28 mouse cellular contexts compared by ENCODE assay signal in genomic region chr2:113749721-113750120, GRCm38 (mm10). TPM values are rescaled to one million over a fixed set of nuclear protein-coding genes. Genes with fewer than 3 reads are reported as not detected.
DNase-seq lines count a peak whose midpoint lies in the region; ATAC-seq lines count a peak whose summit lies in the region.
"Had no signal": no experiment of that assay in that cellular context is flagged by ENCODE, and none has a peak within 500 bp of the region (broad histone marks: within the 10 kb centered on the region; RNA-seq: fewer than 3 reads in every experiment).

No protein-coding gene starts in this region.

- H3K4me3 ChIP-seq in forebrain, embryonic 12.5 days (replicated peaks): no peak overlapping the region
- H3K4me3 ChIP-seq in forebrain, embryonic 14.5 days (ENCODE audit: low read depth, low read length): no peak overlapping the region
- no peak overlapping the region for H3K4me3 ChIP-seq in midbrain, embryonic 13.5 days (replicated peaks)
- no peak overlapping the region for H3K4me3 ChIP-seq in midbrain, embryonic 10.5 days
- H3K4me3 ChIP-seq: embryonic facial prominence, embryonic 12.5 days; heart, embryonic 12.5 days; hindbrain, embryonic 13.5 days; midbrain, embryonic 12.5 days had no signal

- no peaks in the 10 kb centered on the region for H3K36me3 ChIP-seq in forebrain, embryonic 12.5 days (replicated peaks)
- H3K36me3 ChIP-seq in forebrain, embryonic 14.5 days (ENCODE audit: control insufficient read depth, insufficient read depth, low read length): no peaks in the 10 kb centered on the region
- no peaks in the 10 kb centered on the region for H3K36me3 ChIP-seq in midbrain, embryonic 13.5 days
- no peaks in the 10 kb centered on the region for H3K36me3 ChIP-seq in midbrain, embryonic 10.5 days
- H3K36me3 ChIP-seq: embryonic facial prominence, embryonic 12.5 days; heart, embryonic 12.5 days; hindbrain, embryonic 13.5 days; midbrain, embryonic 12.5 days had no signal

- 0 out of 2 replicates have a peak, but pooled peaks cover 2% of the 10 kb centered on the region for H3K4me1 ChIP-seq in forebrain, embryonic 12.5 days
- no peaks in the 10 kb centered on the region for H3K4me1 ChIP-seq in forebrain, embryonic 14.5 days (ENCODE audit: control insufficient read depth, insufficient read depth, low read length)
- H3K4me1 ChIP-seq in midbrain, embryonic 13.5 days (replicated peaks): no peaks in the 10 kb centered on the region
- no peaks in the 10 kb centered on the region for H3K4me1 ChIP-seq in midbrain, embryonic 10.5 days
- H3K4me1 ChIP-seq: embryonic facial prominence, embryonic 12.5 days; heart, embryonic 12.5 days; hindbrain, embryonic 13.5 days; midbrain, embryonic 12.5 days had no signal

- no peak for DNase-seq in forebrain, embryonic 14.5 days (ENCODE audit: low spot score)
- DNase-seq in midbrain, embryonic 10.5 days (ENCODE audit: low spot score): no peak
- DNase-seq in ZHBTc4 (ENCODE audit: low read depth, low spot score): peak; percentile 88
- no peak for DNase-seq in spleen, adult 12 weeks (ENCODE audit: low spot score)
- no peak for DNase-seq in urinary bladder, adult 2 months (ENCODE audit: low spot score)
- DNase-seq: adrenal gland, postnatal 14 days; cerebellum, adult 11 months; cerebellum, adult 9-11 months; embryo, embryonic 11 days; gastrocnemius, postnatal 10 days; heart, postnatal 4 days; kidney, adult 8-10 months; kidney, postnatal 4 days; liver; lung, embryonic 14.5 days; right cerebral cortex, postnatal 25 days; spleen, adult 18-20 months had no signal

- H3K9ac ChIP-seq in forebrain, embryonic 12.5 days: no peak overlapping the region
- no peak overlapping the region for H3K9ac ChIP-seq in forebrain, embryonic 14.5 days (ENCODE audit: low read length)
- H3K9ac ChIP-seq in midbrain, embryonic 13.5 days (replicated peaks): no peak overlapping the region
- H3K9ac ChIP-seq: embryonic facial prominence, embryonic 12.5 days; heart, embryonic 12.5 days; hindbrain, embryonic 13.5 days; liver, embryonic 14.5 days; lung, embryonic 14.5 days; midbrain, embryonic 12.5 days had no signal

- H3K9me3 ChIP-seq in forebrain, embryonic 12.5 days: no peaks in the 10 kb centered on the region
- no peaks in the 10 kb centered on the region for H3K9me3 ChIP-seq in forebrain, embryonic 14.5 days (replicated peaks; ENCODE audit: control insufficient read depth, low read length)
- H3K9me3 ChIP-seq in midbrain, embryonic 13.5 days: no peaks in the 10 kb centered on the region
- H3K9me3 ChIP-seq in midbrain, embryonic 10.5 days (replicated peaks): no peaks in the 10 kb centered on the region
- H3K9me3 ChIP-seq: embryonic facial prominence, embryonic 12.5 days; heart, embryonic 12.5 days; hindbrain, embryonic 13.5 days; midbrain, embryonic 12.5 days had no signal

- WGBS in forebrain, embryonic 12.5 days: 86% methylated on average over 12 of the region's 12 CpGs
- WGBS in forebrain, embryonic 14.5 days: 85% methylated on average over 12 of the region's 12 CpGs
- 77% methylated on average over 12 of the region's 12 CpGs for WGBS in midbrain, embryonic 13.5 days
- 81% methylated on average over 12 of the region's 12 CpGs for WGBS in midbrain, embryonic 10.5 days

- no peaks in the 10 kb centered on the region for H3K27me3 ChIP-seq in forebrain, embryonic 12.5 days
- H3K27me3 ChIP-seq in forebrain, embryonic 14.5 days (replicated peaks; ENCODE audit: control insufficient read depth, insufficient read depth, low read length): no peaks in the 10 kb centered on the region
- H3K27me3 ChIP-seq in midbrain, embryonic 13.5 days: peaks cover 4% of the 10 kb centered on the region; the same call in 1 of the 2 replicates
- peaks cover 13% of the 10 kb centered on the region for H3K27me3 ChIP-seq in midbrain, embryonic 10.5 days (ENCODE audit: low read depth, poor library complexity, severe bottlenecking)
- H3K27me3 ChIP-seq: embryonic facial prominence, embryonic 12.5 days had no signal

- no peak overlapping the region for H3K4me2 ChIP-seq in forebrain, embryonic 12.5 days
- H3K4me2 ChIP-seq in forebrain, embryonic 14.5 days (ENCODE audit: low read length): no peak overlapping the region
- no peak overlapping the region for H3K4me2 ChIP-seq in midbrain, embryonic 13.5 days (replicated peaks)
- H3K4me2 ChIP-seq: embryonic facial prominence, embryonic 12.5 days; heart, embryonic 12.5 days; hindbrain, embryonic 13.5 days; lung, embryonic 14.5 days; midbrain, embryonic 12.5 days had no signal

- H3K27ac ChIP-seq in forebrain, embryonic 12.5 days: no peak overlapping the region
- H3K27ac ChIP-seq in forebrain, embryonic 14.5 days (ENCODE audit: low read depth, low read length): no peak overlapping the region
- H3K27ac ChIP-seq in midbrain, embryonic 13.5 days: no peak overlapping the region
- H3K27ac ChIP-seq in midbrain, embryonic 10.5 days (replicated peaks): no peak overlapping the region
- H3K27ac ChIP-seq: embryonic facial prominence, embryonic 12.5 days; hindbrain, embryonic 13.5 days; kidney, postnatal 0 days; liver, embryonic 14.5 days; midbrain, embryonic 12.5 days; stomach, postnatal 0 days had no signal

- ATAC-seq in forebrain, embryonic 12.5 days (ENCODE audit: low FRiP score): 0 out of 2 replicates have a peak, but pooled peaks have one; percentile 17
- no peak for ATAC-seq in forebrain, embryonic 14.5 days
- ATAC-seq in midbrain, embryonic 13.5 days: 0 out of 2 replicates have a peak, but pooled peaks have one; percentile 4
- ATAC-seq: intestine, embryonic 16.5 days had no signal

RNA-seq across cellular contexts. Expression of gene Grem1, which starts 8.7 kb away (rescaled TPM):
- polyA plus RNA-seq in forebrain, embryonic 12.5 days (2016; fragmentation: Nextera tagmentation; extraction: Ambion mirVana): 0.44 and 0.57 TPM in 2 replicates
- 0.32 and 0.48 TPM in 2 replicates for polyA plus RNA-seq in forebrain, embryonic 14.5 days (2014; fragmentation: Nextera tagmentation; extraction: Ambion mirVana)
- polyA plus RNA-seq in midbrain, embryonic 13.5 days (2015; fragmentation: Nextera tagmentation; extraction: Ambion mirVana): 0.63 and 0.77 TPM in 2 replicates
- polyA plus RNA-seq in midbrain, embryonic 10.5 days (2016; fragmentation: Nextera tagmentation; extraction: Ambion mirVana): 0.30 TPM in 2 replicates
- polyA plus RNA-seq in urinary bladder, adult 2 months (2012; rRNA removed): 0.07 and 0.12 TPM in 2 replicates
- polyA plus RNA-seq: heart, embryonic 12.5 days; heart, postnatal 0 days; liver, embryonic 14.5 days had no signal
